Mouse (Mus musculus): ENCODE measurements around the gene Apba3. TPM values are rescaled to one million over a fixed set of nuclear protein-coding genes. Genes with fewer than 3 reads are reported as not detected.

Gene Apba3
- polyA plus RNA-seq, 1 experiment from 2014 or later = 88.7 TPM

GRCm38 (mm10) chr10:81302781-81303218 is 36.0 kb downstream of the Apba3 start:
- H3K9me3 ChIP-seq (ENCODE audit: low read length) = no peaks in the 10 kb centered on the region
- WGBS = 63% methylated on average over 14 of the region's 14 CpGs
- H3K27ac ChIP-seq (ENCODE audit: low read length) = peak overlapping the region; percentile 56
- H3K4me1 ChIP-seq (ENCODE audit: insufficient read depth, low read length) = peaks cover 68% of the 10 kb centered on the region
- ATAC-seq (ENCODE audit: low FRiP score, low TSS enrichment) = no peak
- peaks cover 22% of the 10 kb centered on the region for H3K36me3 ChIP-seq (ENCODE audit: insufficient read depth, low read length)
- no peak overlapping the region for H3K4me3 ChIP-seq (ENCODE audit: low read length)
- peak overlapping the region; percentile 32 for H3K9ac ChIP-seq (replicated peaks; ENCODE audit: low read length)
- H3K4me2 ChIP-seq (replicated peaks; ENCODE audit: low read depth, low read length) = peak overlapping the region; percentile 20; the same call in 1 of the 2 replicates
- no peaks in the 10 kb centered on the region for H3K27me3 ChIP-seq (ENCODE audit: insufficient read depth, low read length)

GRCm38 (mm10) chr10:81303258-81303657 is 36.5 kb downstream of the Apba3 start:
- Histone ChIP-seq H3K4me1 (ENCODE audit: insufficient read depth, low read length) (peaks cover 64% of the 10 kb centered on the region), H3K4me3 (ENCODE audit: low read length) (no peak overlapping the region), H3K27me3 (ENCODE audit: insufficient read depth, low read length) (no peaks in the 10 kb centered on the region), H3K36me3 (ENCODE audit: insufficient read depth, low read length) (peaks cover 26% of the 10 kb centered on the region), H3K27ac (ENCODE audit: low read length) (peak overlapping the region; percentile 56), H3K4me2 (replicated peaks; ENCODE audit: low read depth, low read length) (0 out of 2 replicates have a peak overlapping the region, but pooled peaks have one; percentile 20), H3K9ac (replicated peaks; ENCODE audit: low read length) (peak overlapping the region; percentile 29), H3K9me3 (ENCODE audit: low read length) (no peaks in the 10 kb centered on the region)
- WGBS = 68% methylated on average over 10 of the region's 10 CpGs
- no peak for ATAC-seq (ENCODE audit: low FRiP score, low TSS enrichment)

- H3K4me1 ChIP-seq (ENCODE audit: insufficient read depth, low read length) = peaks cover 62% of the 10 kb centered on the region
- H3K9ac ChIP-seq (replicated peaks; ENCODE audit: low read length) = no peak overlapping the region
- 67% methylated on average over 7 of the region's 7 CpGs for WGBS
- H3K4me3 ChIP-seq (ENCODE audit: low read length) = no peak overlapping the region
- H3K27ac ChIP-seq (ENCODE audit: low read length) = no peak overlapping the region
- no peaks in the 10 kb centered on the region for H3K27me3 ChIP-seq (ENCODE audit: insufficient read depth, low read length)
- no peak overlapping the region for H3K4me2 ChIP-seq (replicated peaks; ENCODE audit: low read depth, low read length)
- no peaks in the 10 kb centered on the region for H3K9me3 ChIP-seq (ENCODE audit: low read length)
- ATAC-seq (ENCODE audit: low FRiP score, low TSS enrichment) = no peak
- H3K36me3 ChIP-seq (ENCODE audit: insufficient read depth, low read length) = peaks cover 31% of the 10 kb centered on the region
These were observed 37.0 kb downstream of the Apba3 start for GRCm38 (mm10) chr10:81303761-81304160.

GRCm38 (mm10) chr10:81304597-81305238 is 38.0 kb downstream of the Apba3 start:
- H3K27ac ChIP-seq (ENCODE audit: low read length) = no peak overlapping the region
- no peak overlapping the region for H3K4me3 ChIP-seq (ENCODE audit: low read length)
- H3K4me1 ChIP-seq (ENCODE audit: insufficient read depth, low read length) = peaks cover 52% of the 10 kb centered on the region
- H3K36me3 ChIP-seq (ENCODE audit: insufficient read depth, low read length) = peaks cover 40% of the 10 kb centered on the region
- no peak for ATAC-seq (ENCODE audit: low FRiP score, low TSS enrichment)
- H3K27me3 ChIP-seq (ENCODE audit: insufficient read depth, low read length) = no peaks in the 10 kb centered on the region
- H3K9me3 ChIP-seq (ENCODE audit: low read length) = no peaks in the 10 kb centered on the region
- H3K9ac ChIP-seq (replicated peaks; ENCODE audit: low read length) = 0 out of 2 replicates have a peak overlapping the region, but pooled peaks have one; percentile 25
- H3K4me2 ChIP-seq (replicated peaks; ENCODE audit: low read depth, low read length) = no peak overlapping the region
- 16% methylated on average over 8 of the region's 9 CpGs for WGBS

- no peak for ATAC-seq (ENCODE audit: low FRiP score, low TSS enrichment)
- Histone ChIP-seq H3K4me3 (ENCODE audit: low read length) (no peak overlapping the region), H3K9me3 (ENCODE audit: low read length) (no peaks in the 10 kb centered on the region), H3K4me1 (ENCODE audit: insufficient read depth, low read length) (peaks cover 43% of the 10 kb centered on the region), H3K4me2 (replicated peaks; ENCODE audit: low read depth, low read length) (no peak overlapping the region), H3K27me3 (ENCODE audit: insufficient read depth, low read length) (no peaks in the 10 kb centered on the region), H3K36me3 (ENCODE audit: insufficient read depth, low read length) (peaks cover 50% of the 10 kb centered on the region), H3K27ac (ENCODE audit: low read length) (no peak overlapping the region), H3K9ac (replicated peaks; ENCODE audit: low read length) (no peak overlapping the region)
- 91% methylated on average over 14 of the region's 14 CpGs for WGBS
These were observed 38.9 kb downstream of the Apba3 start for GRCm38 (mm10) chr10:81305663-81306062.

- 90% methylated on average over 12 of the region's 12 CpGs for WGBS
- peaks cover 55% of the 10 kb centered on the region for H3K36me3 ChIP-seq (ENCODE audit: insufficient read depth, low read length)
- ATAC-seq (ENCODE audit: low FRiP score, low TSS enrichment) = no peak
These were observed 39.5 kb downstream of the Apba3 start for GRCm38 (mm10) chr10:81306173-81306668.

GRCm38 (mm10) chr10:81306837-81307682 is 40.3 kb downstream of the Apba3 start:
- no peak for ATAC-seq (ENCODE audit: low FRiP score, low TSS enrichment)
- H3K4me3 ChIP-seq (ENCODE audit: low read length) = no peak overlapping the region
- peaks cover 32% of the 10 kb centered on the region for H3K4me1 ChIP-seq (ENCODE audit: insufficient read depth, low read length)
- 93% methylated on average over 21 of the region's 21 CpGs for WGBS
- no peak overlapping the region for H3K27ac ChIP-seq (ENCODE audit: low read length)
- H3K27me3 ChIP-seq (ENCODE audit: insufficient read depth, low read length) = no peaks in the 10 kb centered on the region
- H3K9ac ChIP-seq (replicated peaks; ENCODE audit: low read length) = no peak overlapping the region
- H3K36me3 ChIP-seq (ENCODE audit: insufficient read depth, low read length) = peaks cover 64% of the 10 kb centered on the region
- H3K9me3 ChIP-seq (ENCODE audit: low read length) = no peaks in the 10 kb centered on the region
- H3K4me2 ChIP-seq (replicated peaks; ENCODE audit: low read depth, low read length) = no peak overlapping the region

More at GRCm38 (mm10) chr10:81306173-81306668, 39.5 kb downstream of the Apba3 start:
- H3K4me3 ChIP-seq (ENCODE audit: low read length) = no peak overlapping the region
- peaks cover 37% of the 10 kb centered on the region for H3K4me1 ChIP-seq (ENCODE audit: insufficient read depth, low read length)
- H3K9ac ChIP-seq (replicated peaks; ENCODE audit: low read length) = no peak overlapping the region
- no peak overlapping the region for H3K27ac ChIP-seq (ENCODE audit: low read length)
- H3K4me2 ChIP-seq (replicated peaks; ENCODE audit: low read depth, low read length) = no peak overlapping the region
- H3K9me3 ChIP-seq (ENCODE audit: low read length) = no peaks in the 10 kb centered on the region
- H3K27me3 ChIP-seq (ENCODE audit: insufficient read depth, low read length) = no peaks in the 10 kb centered on the region

GRCm38 (mm10) chr10:81309571-81309970 is 42.8 kb downstream of the Apba3 start:
- Histone ChIP-seq H3K4me2 (replicated peaks; ENCODE audit: low read depth, low read length) (no peak overlapping the region), H3K4me3 (ENCODE audit: low read length) (no peak overlapping the region), H3K36me3 (ENCODE audit: insufficient read depth, low read length) (peaks cover 87% of the 10 kb centered on the region), H3K27me3 (ENCODE audit: insufficient read depth, low read length) (no peaks in the 10 kb centered on the region), H3K27ac (ENCODE audit: low read length) (no peak overlapping the region), H3K9ac (replicated peaks; ENCODE audit: low read length) (no peak overlapping the region), H3K9me3 (ENCODE audit: low read length) (no peaks in the 10 kb centered on the region), H3K4me1 (ENCODE audit: insufficient read depth, low read length) (peaks cover 18% of the 10 kb centered on the region)
- WGBS = 80% methylated on average over 5 of the region's 5 CpGs
- no peak for ATAC-seq (ENCODE audit: low FRiP score, low TSS enrichment)

- H3K27me3 ChIP-seq (ENCODE audit: insufficient read depth, low read length) = no peaks in the 10 kb centered on the region
- 94% methylated on average over 13 of the region's 13 CpGs for WGBS
- no peak overlapping the region for H3K4me3 ChIP-seq (ENCODE audit: low read length)
- no peaks in the 10 kb centered on the region for H3K9me3 ChIP-seq (ENCODE audit: low read length)
- ATAC-seq (ENCODE audit: low FRiP score, low TSS enrichment) = no peak
- H3K36me3 ChIP-seq (ENCODE audit: insufficient read depth, low read length) = peaks cover 73% of the 10 kb centered on the region
- no peak overlapping the region for H3K27ac ChIP-seq (ENCODE audit: low read length)
- H3K4me1 ChIP-seq (ENCODE audit: insufficient read depth, low read length) = peaks cover 34% of the 10 kb centered on the region
- H3K4me2 ChIP-seq (replicated peaks; ENCODE audit: low read depth, low read length) = no peak overlapping the region
- H3K9ac ChIP-seq (replicated peaks; ENCODE audit: low read length) = no peak overlapping the region
These were observed 46.8 kb downstream of the Apba3 start for GRCm38 (mm10) chr10:81313581-81313980.

Measured in kidney, embryonic 16.5 days (tissue).